Mouse (Mus musculus) bone marrow macrophage, adult 2 months (primary cell): ENCODE data around the gene Rbx1.

Experiments
- CTCF ChIP-seq: IDR thresholded peaks from 2 replicates; pipeline ENCODE4 v1.5.1; 2012; ENCODE audit warnings: low read depth, mild to moderate bottlenecking, low read length, moderate library complexity
- POLR2A ChIP-seq: IDR thresholded peaks from 2 replicates; pipeline ENCODE4 v1.6.1; 2012; ENCODE audit warnings: mild to moderate bottlenecking, low read depth, low read length, borderline replicate concordance

GRCm38 (mm10) chr15:81510621-81511020, 44.5 kb downstream of the Rbx1 start:
- TF ChIP-seq CTCF (no peak), POLR2A (no peak)
